Mouse (Mus musculus): Measurements from ENCODE around the gene Zfp663. TPM values are rescaled to one million over a fixed set of nuclear protein-coding genes. Genes with fewer than 3 reads are reported as not detected.

Gene Zfp663
- total RNA-seq (2021): 1 to 10 TPM; 1.2 to 1.3 TPM
- long read RNA-seq, experiment 1: 0 reads
- long read RNA-seq, experiment 2: 0 reads

GRCm38 (mm10) chr2:165368496-165368895 is at the start of gene Zfp663:
Gene Zfp663, minus strand, starts transcription at chr2:165368729.
- no peak for DNase-seq (ENCODE audit: low spot score in 2 of 2)

- DNase-seq (ENCODE audit: low spot score in 2 of 2): peak; percentile 67 to 68
Observed at GRCm38 (mm10) chr2:165417291-165417690, 48.8 kb upstream of the Zfp663 start.

GRCm38 (mm10) chr2:165415795-165416194 is 47.3 kb upstream of the Zfp663 start:
- DNase-seq (ENCODE audit: low spot score in 2 of 2): no peak

- no peak for DNase-seq (ENCODE audit: low spot score in 2 of 2)
Observed at GRCm38 (mm10) chr2:165415141-165415721, 46.7 kb upstream of the Zfp663 start.

- no peak for DNase-seq (ENCODE audit: low spot score in 2 of 2)
Observed at GRCm38 (mm10) chr2:165414321-165414720, 45.8 kb upstream of the Zfp663 start.

- no peak for DNase-seq (ENCODE audit: low spot score in 2 of 2)
Observed at GRCm38 (mm10) chr2:165413884-165414283, 45.4 kb upstream of the Zfp663 start.

GRCm38 (mm10) chr2:165407700-165408301 is 39.3 kb upstream of the Zfp663 start:
- DNase-seq (ENCODE audit: low spot score in 2 of 2): peak; percentile 48 to 66

- DNase-seq (ENCODE audit: low spot score in 2 of 2): no peak
Observed at GRCm38 (mm10) chr2:165405351-165405750, 36.8 kb upstream of the Zfp663 start.

- no peak for DNase-seq (ENCODE audit: low spot score in 2 of 2)
Observed at GRCm38 (mm10) chr2:165404951-165405350, 36.4 kb upstream of the Zfp663 start.

- no peak for DNase-seq (ENCODE audit: low spot score in 2 of 2)
Observed at GRCm38 (mm10) chr2:165398164-165398785, 29.7 kb upstream of the Zfp663 start.

- DNase-seq (ENCODE audit: low spot score in 2 of 2): no peak
Observed at GRCm38 (mm10) chr2:165397502-165398163, 29.1 kb upstream of the Zfp663 start.

GRCm38 (mm10) chr2:165396831-165397501 is 28.4 kb upstream of the Zfp663 start:
- no peak for DNase-seq (ENCODE audit: low spot score in 2 of 2)

- no peak for DNase-seq (ENCODE audit: low spot score in 2 of 2)
Observed at GRCm38 (mm10) chr2:165392156-165392555, 23.6 kb upstream of the Zfp663 start.

- DNase-seq (ENCODE audit: low spot score in 2 of 2): peak; percentile 45 to 76
Observed at GRCm38 (mm10) chr2:165391561-165391960, 23.0 kb upstream of the Zfp663 start.

GRCm38 (mm10) chr2:165389299-165389952 is 20.9 kb upstream of the Zfp663 start:
- DNase-seq (ENCODE audit: low spot score in 2 of 2): no peak

GRCm38 (mm10) chr2:165387844-165388495 is 19.4 kb upstream of the Zfp663 start, which contains the start of gene Zfp334:
Gene Zfp334, minus strand, starts transcription at chr2:165388259.
- DNase-seq (ENCODE audit: low spot score in 2 of 2): peak; percentile 97 to 98

- no peak for DNase-seq (ENCODE audit: low spot score in 2 of 2)
Observed at GRCm38 (mm10) chr2:165387370-165387769, 18.8 kb upstream of the Zfp663 start.

- no peak for DNase-seq (ENCODE audit: low spot score in 2 of 2)
Observed at GRCm38 (mm10) chr2:165380050-165380449, 11.5 kb upstream of the Zfp663 start.

GRCm38 (mm10) chr2:165376001-165376400 is 7.5 kb upstream of the Zfp663 start:
- DNase-seq (ENCODE audit: low spot score in 2 of 2): no peak

- no peak for DNase-seq (ENCODE audit: low spot score in 2 of 2)
Observed at GRCm38 (mm10) chr2:165375478-165375877, 6.9 kb upstream of the Zfp663 start.
